Mouse (Mus musculus) embryonic fibroblast, embryonic 13.5 days (primary cell): ENCODE measurements around the gene Tlr7.

Source experiments
- CTCF ChIP-seq: IDR thresholded peaks from 2 replicates; pipeline ENCODE4 v1.5.1; 2011; ENCODE audit warnings: mild to moderate bottlenecking, control low read depth, low read length, moderate library complexity, borderline replicate concordance; ENCODE audit not compliant: insufficient read depth
- POLR2A ChIP-seq: IDR thresholded peaks from 2 replicates; pipeline ENCODE4 v1.6.1; 2011; ENCODE audit warnings: low read depth, mild to moderate bottlenecking, control low read depth, low read length, moderate library complexity

DNA sequence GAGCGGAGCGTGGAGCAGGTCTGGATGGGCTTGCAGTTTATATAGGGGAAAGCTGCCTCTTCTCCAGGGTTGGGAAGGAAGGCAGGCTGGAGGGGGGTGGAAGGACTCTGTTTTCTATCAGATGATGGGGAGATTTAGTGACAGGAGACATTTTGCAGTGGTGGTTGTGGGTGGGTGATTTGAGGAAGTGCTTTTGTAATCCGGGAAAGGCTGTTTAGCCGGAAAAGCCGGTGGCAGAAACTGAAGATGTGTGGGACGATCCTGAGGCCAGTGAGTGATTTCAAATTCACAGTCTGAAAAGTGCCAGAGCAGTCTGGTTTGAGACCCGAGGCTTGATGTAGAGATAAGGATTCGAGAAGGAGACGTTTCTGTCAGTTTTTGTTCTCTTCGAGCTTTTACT, 53.8 kb downstream of the Tlr7 start:
- TF ChIP-seq POLR2A, result no peak
- TF ChIP-seq CTCF, result no peak
